Mouse (Mus musculus) stomach, embryonic 14.5 days (tissue): ENCODE results near the gene Src. TPM values are rescaled to one million over a fixed set of nuclear protein-coding genes. Genes with fewer than 3 reads are reported as not detected.

ENCODE experiments used
- ATAC-seq: fragments of 200-750 bp; cut with Nextera tagmentation; 2 replicates; pipeline ENCODE4 v1.8.0; 2017; ENCODE audit warnings: low read depth, moderate TSS enrichment; ENCODE audit not compliant: insufficient number of reproducible peaks, insufficient read depth, low FRiP score
- H3K27ac ChIP-seq: fragments of 300-500 bp; sonication (generic); 2 replicates; pipeline ENCODE4 v1.5.1; 2014; ENCODE audit warnings: mild to moderate bottlenecking, low read length, moderate library complexity, mixed read lengths
- H3K27me3 ChIP-seq: fragments of 300-500 bp; sonication (generic); 2 replicates; pipeline ENCODE4 v1.6.1; 2014; ENCODE audit warnings: low read length, control low read depth, mixed read lengths; ENCODE audit not compliant: control insufficient read depth, insufficient read depth
- H3K36me3 ChIP-seq: fragments of 300-500 bp; sonication (generic); 2 replicates; pipeline ENCODE4 v1.6.1; 2014; ENCODE audit warnings: mild to moderate bottlenecking, control low read depth, low read length, moderate library complexity, mixed read lengths; ENCODE audit not compliant: control insufficient read depth, insufficient read depth
- H3K4me1 ChIP-seq: fragments of 300-500 bp; sonication (generic); 2 replicates; pipeline ENCODE4 v1.6.1; 2014; ENCODE audit warnings: low read length, control low read depth, mixed read lengths; ENCODE audit not compliant: control insufficient read depth, insufficient read depth
- H3K4me2 ChIP-seq: fragments of 300-500 bp; sonication (generic); replicated peaks from 2 replicates; pipeline ENCODE4 v1.6.1; 2014; ENCODE audit warnings: low read depth, low read length, control low read depth
- H3K4me3 ChIP-seq: fragments of 300-500 bp; sonication (generic); 2 replicates; pipeline ENCODE4 v1.5.1; 2014; ENCODE audit warnings: low read depth, low read length, control low read depth
- H3K9ac ChIP-seq: fragments of 300-500 bp; sonication (generic); replicated peaks from 2 replicates; pipeline ENCODE4 v1.6.1; 2014; ENCODE audit warnings: low read depth, mild to moderate bottlenecking, control low read depth, low read length, moderate library complexity, mixed read lengths
- H3K9me3 ChIP-seq: fragments of 300-500 bp; sonication (generic); 2 replicates; pipeline ENCODE4 v1.6.1; 2016; ENCODE audit warnings: low read depth, low read length, control low read depth; ENCODE audit not compliant: control insufficient read depth
- WGBS: fragments of 180-500 bp; shearing (Covaris S2); extraction: QIAGEN DNeasy Blood & Tissue Kit; methylation state at CpG from one replicate; pipeline ENCODE4 v1.1.7; 2014; 5-methylcytosine and 5-hydroxymethylcytosine counted together
- polyA plus RNA-seq: library from polyadenylated mRNA; unstranded; fragments of >200 nt; fragmentation: Nextera tagmentation; extraction: Ambion mirVana; gene quantifications from 2 replicates; pipeline ENCODE4 v1.2.1, GENCODE M21; 2014

Src gene
- polyA plus RNA-seq, 1 experiment from 2014 or later, result 17.1 TPM

DNA sequence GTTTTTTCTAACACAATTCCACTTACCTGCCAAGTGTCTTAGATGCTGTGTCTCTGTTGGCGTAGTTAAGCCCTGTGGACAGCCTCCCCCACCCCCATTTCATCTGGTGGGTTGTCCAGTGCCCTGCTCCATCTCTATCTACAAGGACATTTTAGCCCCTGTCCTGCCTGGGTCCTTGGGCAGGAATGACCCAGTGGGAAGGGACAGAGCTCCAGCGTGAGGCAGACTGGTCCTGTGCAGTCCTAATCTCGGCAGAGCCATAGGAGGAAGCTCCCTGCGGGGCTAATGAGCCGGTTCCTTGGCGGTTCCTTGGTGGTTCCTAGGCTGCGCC, 28.7 kb upstream of the Src start:
- Histone ChIP-seq H3K27ac (no peak overlapping the region), H3K27me3 (no peaks in the 10 kb centered on the region), H3K4me3 (no peak overlapping the region), H3K4me2 (no peak overlapping the region), H3K36me3 (peaks cover 5% of the 10 kb centered on the region; the same call in 1 of the 2 replicates), H3K9ac (no peak overlapping the region), H3K9me3 (no peaks in the 10 kb centered on the region), H3K4me1 (0 out of 2 replicates have a peak, but pooled peaks cover 2% of the 10 kb centered on the region)
- 89% methylated on average over 7 of the region's 7 CpGs for whole genome bisulfite sequencing
- no peak for ATAC-seq

DNA sequence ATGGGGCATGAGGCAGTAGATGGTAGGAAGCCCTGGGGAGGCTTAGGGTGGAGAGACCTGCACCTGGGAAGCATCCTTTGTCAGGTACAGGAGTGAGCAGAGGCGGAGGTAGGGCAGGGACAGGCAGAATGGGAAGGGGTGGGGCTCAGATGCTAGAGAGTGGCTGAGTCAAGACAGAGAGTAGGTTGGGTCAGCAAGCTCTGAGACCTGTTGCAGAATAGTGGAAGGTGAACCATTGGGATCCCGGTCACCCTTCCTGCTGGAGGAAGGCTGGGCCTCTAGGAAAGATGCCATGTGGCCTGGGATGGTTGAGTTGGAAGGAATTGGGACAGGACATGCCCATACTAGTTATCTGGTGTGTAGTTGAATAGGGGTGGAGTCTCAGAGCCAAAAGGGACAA, 25.9 kb upstream of the Src start:
- Histone ChIP-seq H3K27ac (no peak overlapping the region; the same call in 1 of the 2 replicates), H3K36me3 (peaks cover 5% of the 10 kb centered on the region), H3K4me2 (no peak overlapping the region), H3K9ac (no peak overlapping the region), H3K9me3 (no peaks in the 10 kb centered on the region), H3K4me3 (no peak overlapping the region), H3K27me3 (no peaks in the 10 kb centered on the region), H3K4me1 (peaks cover 16% of the 10 kb centered on the region; the same call in 1 of the 2 replicates)
- 88% methylated on average over 2 of the region's 2 CpGs for WGBS
- no peak for ATAC-seq

DNA sequence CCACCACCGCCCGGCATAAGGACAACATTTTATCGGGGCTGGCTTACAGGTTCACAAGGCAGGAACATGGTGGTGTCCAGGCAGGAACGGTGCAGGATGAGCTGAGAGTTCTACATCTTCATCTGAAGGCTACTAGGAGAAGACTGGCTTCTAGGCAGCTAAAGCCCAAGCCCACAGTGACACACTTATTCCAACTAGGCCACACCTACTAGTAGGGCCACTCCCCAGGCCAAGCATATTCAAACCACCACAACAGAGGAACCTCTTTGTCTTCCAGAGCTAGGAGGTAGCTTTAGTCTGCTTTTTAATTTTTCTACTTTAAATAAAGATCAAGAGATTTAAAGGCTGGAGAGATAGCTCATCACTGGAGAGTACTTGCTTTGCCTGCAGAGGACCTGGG, 24.7 kb upstream of the Src start:
- Histone ChIP-seq H3K4me3 (no peak overlapping the region), H3K36me3 (peaks cover 11% of the 10 kb centered on the region), H3K9ac (no peak overlapping the region), H3K9me3 (0 out of 2 replicates have a peak, but pooled peaks cover 3% of the 10 kb centered on the region), H3K4me2 (no peak overlapping the region), H3K4me1 (peaks cover 16% of the 10 kb centered on the region; the same call in 1 of the 2 replicates), H3K27ac (no peak overlapping the region), H3K27me3 (no peaks in the 10 kb centered on the region)
- ATAC-seq, result no peak
- 94% methylated on average over 4 of the region's 4 CpGs for WGBS

DNA sequence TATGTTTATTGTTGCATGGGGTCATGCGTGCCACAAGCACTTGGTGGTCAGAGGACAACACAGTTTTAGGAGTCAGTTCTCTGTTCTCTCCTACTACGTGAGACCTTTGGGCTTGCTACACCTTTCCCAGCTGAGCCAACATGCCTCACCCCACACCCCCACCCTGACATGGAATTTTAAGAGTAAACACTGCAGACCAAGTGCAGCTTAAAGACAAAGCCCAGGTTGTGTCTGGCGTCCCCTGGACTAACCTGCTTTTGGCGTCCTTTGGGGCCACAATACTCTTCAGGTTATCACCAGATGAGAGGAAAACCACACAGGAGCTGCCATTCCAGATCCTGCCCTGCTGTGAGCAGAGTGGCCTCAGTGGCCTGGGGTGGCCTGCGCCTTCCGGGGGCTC, 23.4 kb upstream of the Src start:
- no peak overlapping the region for H3K9ac ChIP-seq
- peaks cover 16% of the 10 kb centered on the region; the same call in 1 of the 2 replicates for H3K4me1 ChIP-seq
- no peak overlapping the region for H3K4me3 ChIP-seq
- H3K36me3 ChIP-seq, result peaks cover 11% of the 10 kb centered on the region
- WGBS, result 47% methylated on average over 6 of the region's 6 CpGs
- H3K9me3 ChIP-seq, result 0 out of 2 replicates have a peak, but pooled peaks cover 3% of the 10 kb centered on the region
- no peak overlapping the region for H3K4me2 ChIP-seq
- peak overlapping the region; percentile 82 for H3K27ac ChIP-seq
- no peaks in the 10 kb centered on the region for H3K27me3 ChIP-seq
- ATAC-seq, result peak; percentile 60

DNA sequence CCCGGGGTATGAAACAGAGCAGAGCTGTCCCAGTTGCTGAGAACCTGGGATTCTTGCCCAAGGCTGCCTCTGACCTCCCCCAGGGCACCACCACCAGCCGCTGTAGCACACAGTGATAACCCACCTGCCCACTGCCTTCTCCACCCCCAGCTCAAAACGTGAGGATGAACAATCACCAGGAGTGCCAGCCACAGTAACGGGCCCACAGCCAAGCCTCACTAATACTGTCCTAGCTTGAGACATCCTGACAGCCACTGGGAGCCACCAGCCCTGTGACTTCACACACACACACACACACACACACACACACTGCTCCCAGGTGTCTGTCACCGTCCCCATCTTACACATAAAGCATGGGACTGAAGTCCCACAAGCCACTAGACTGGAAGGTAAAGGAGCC, 22.9 kb upstream of the Src start:
- Histone ChIP-seq H3K27me3 (no peaks in the 10 kb centered on the region), H3K36me3 (peaks cover 11% of the 10 kb centered on the region), H3K27ac (peak overlapping the region; percentile 82), H3K9ac (no peak overlapping the region), H3K4me3 (no peak overlapping the region), H3K9me3 (0 out of 2 replicates have a peak, but pooled peaks cover 3% of the 10 kb centered on the region), H3K4me1 (peaks cover 16% of the 10 kb centered on the region; the same call in 1 of the 2 replicates), H3K4me2 (no peak overlapping the region)
- ATAC-seq, result no peak
- WGBS, result 49% methylated on average over 5 of the region's 5 CpGs

DNA sequence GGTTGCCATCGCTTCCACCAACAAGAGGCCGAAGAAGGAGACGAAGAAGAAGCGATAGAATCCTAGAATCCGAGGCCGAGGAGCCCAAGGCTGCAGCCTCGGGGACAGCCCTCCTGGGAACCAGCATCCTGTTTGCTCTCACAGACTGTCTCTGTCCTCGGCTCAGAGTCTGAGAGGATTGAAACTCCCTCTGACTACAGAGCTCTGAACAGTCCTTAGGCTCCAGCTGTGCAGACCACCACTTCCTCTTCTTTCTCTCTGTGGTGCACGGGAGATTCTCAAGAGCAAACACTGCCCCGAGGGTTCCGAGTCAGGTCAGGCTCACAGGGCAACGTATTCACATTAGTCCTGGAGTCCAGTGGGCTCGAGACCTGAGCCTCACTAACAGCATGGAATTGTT, 22.3 kb upstream of the Src start:
- Histone ChIP-seq H3K4me3 (no peak overlapping the region), H3K9ac (no peak overlapping the region)

DNA sequence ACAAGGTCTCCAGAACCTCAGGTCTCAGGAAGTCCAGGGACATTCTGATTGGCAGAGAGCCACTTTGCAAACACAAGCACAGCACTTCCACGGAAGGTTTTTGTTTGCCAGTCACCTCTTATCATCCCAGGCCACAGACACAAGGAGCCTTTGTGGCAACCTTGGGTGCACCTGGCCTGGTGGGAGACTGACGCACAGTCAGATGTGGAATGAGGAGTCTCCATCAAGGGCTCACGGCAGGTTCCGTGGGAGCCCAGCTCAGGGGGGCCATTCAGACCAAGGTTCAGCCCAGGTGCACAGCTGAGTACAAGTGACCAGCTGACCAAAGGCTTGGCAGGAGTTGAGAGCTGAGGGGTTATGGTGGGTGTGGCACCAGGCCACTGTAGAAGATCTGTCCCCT, 20.9 kb upstream of the Src start:
- peaks cover 16% of the 10 kb centered on the region; the same call in 1 of the 2 replicates for H3K4me1 ChIP-seq
- H3K36me3 ChIP-seq, result peaks cover 9% of the 10 kb centered on the region
- H3K9ac ChIP-seq, result no peak overlapping the region
- 0 out of 2 replicates have a peak, but pooled peaks cover 3% of the 10 kb centered on the region for H3K9me3 ChIP-seq
- 73% methylated on average over 4 of the region's 4 CpGs for WGBS
- ATAC-seq, result no peak; the same call in none of the 2 replicates
- no peaks in the 10 kb centered on the region for H3K27me3 ChIP-seq
- no peak overlapping the region for H3K4me2 ChIP-seq
- H3K27ac ChIP-seq, result no peak overlapping the region
- no peak overlapping the region for H3K4me3 ChIP-seq

More for the DNA sequence above, 22.3 kb upstream of the Src start:
- no peaks in the 10 kb centered on the region for H3K27me3 ChIP-seq
- 65% methylated on average over 13 of the region's 13 CpGs for WGBS
- no peak overlapping the region for H3K4me2 ChIP-seq
- peaks cover 11% of the 10 kb centered on the region for H3K36me3 ChIP-seq
- no peak for ATAC-seq
- 0 out of 2 replicates have a peak, but pooled peaks cover 3% of the 10 kb centered on the region for H3K9me3 ChIP-seq
- peaks cover 16% of the 10 kb centered on the region; the same call in 1 of the 2 replicates for H3K4me1 ChIP-seq
- peak overlapping the region; percentile 82 for H3K27ac ChIP-seq

DNA sequence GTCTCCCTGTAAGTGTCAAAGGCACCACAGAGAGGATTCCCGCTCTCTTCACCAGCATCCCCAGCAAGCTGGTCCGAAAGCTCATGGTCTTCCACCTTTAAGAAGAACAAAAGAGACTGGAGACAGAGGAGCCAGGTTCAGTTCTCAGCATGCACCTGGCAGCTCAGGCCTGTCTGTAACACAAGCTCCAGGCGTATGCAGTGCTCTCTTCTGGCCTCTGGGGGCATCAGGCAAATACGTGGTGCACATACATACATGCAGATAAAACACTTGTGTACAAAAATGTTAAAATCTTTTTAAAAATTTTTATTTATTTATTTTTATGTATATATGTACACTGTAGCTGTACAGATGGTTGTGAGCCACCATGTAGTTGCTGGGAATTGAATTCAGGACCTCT, 19.7 kb upstream of the Src start:
- peaks cover 9% of the 10 kb centered on the region for H3K36me3 ChIP-seq
- no peaks in the 10 kb centered on the region for H3K27me3 ChIP-seq
- no peak for ATAC-seq
- no peak overlapping the region for H3K27ac ChIP-seq
- peaks cover 16% of the 10 kb centered on the region; the same call in 1 of the 2 replicates for H3K4me1 ChIP-seq
- no peak overlapping the region for H3K4me3 ChIP-seq
- H3K4me2 ChIP-seq, result no peak overlapping the region
- H3K9me3 ChIP-seq, result 0 out of 2 replicates have a peak, but pooled peaks cover 3% of the 10 kb centered on the region
- no peak overlapping the region for H3K9ac ChIP-seq
- WGBS, result 95% methylated on average over 4 of the region's 4 CpGs

DNA sequence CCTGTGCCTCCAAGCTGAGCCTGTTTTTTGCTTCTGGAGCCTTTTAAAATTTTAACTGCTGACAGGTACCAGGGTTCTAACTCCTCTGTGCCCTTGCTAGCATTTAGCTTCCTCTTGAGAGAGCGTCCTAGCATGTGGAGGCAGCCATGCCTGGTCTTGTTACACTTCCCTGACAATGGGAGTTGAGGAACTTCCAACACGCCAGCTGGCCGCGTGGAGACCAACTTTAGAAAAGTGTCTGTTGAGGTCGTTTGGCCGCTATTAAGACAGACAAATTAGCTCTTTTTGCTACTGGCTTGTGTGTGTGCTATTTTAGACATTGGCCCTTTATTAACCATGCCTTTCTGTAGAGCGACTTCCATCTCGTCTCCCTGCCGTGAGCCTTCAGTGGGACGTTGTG, 18.4 kb upstream of the Src start:
- peaks cover 14% of the 10 kb centered on the region; the same call in 1 of the 2 replicates for H3K4me1 ChIP-seq
- H3K36me3 ChIP-seq, result peaks cover 9% of the 10 kb centered on the region
- no peak overlapping the region for H3K4me3 ChIP-seq
- no peak for ATAC-seq
- no peak overlapping the region for H3K4me2 ChIP-seq
- H3K27me3 ChIP-seq, result no peaks in the 10 kb centered on the region
- 0 out of 2 replicates have a peak, but pooled peaks cover 3% of the 10 kb centered on the region for H3K9me3 ChIP-seq
- no peak overlapping the region for H3K27ac ChIP-seq
- no peak overlapping the region for H3K9ac ChIP-seq
- 82% methylated on average over 10 of the region's 10 CpGs for WGBS
